Mouse (Mus musculus): ENCODE results near the gene Pknox1.

DNA sequence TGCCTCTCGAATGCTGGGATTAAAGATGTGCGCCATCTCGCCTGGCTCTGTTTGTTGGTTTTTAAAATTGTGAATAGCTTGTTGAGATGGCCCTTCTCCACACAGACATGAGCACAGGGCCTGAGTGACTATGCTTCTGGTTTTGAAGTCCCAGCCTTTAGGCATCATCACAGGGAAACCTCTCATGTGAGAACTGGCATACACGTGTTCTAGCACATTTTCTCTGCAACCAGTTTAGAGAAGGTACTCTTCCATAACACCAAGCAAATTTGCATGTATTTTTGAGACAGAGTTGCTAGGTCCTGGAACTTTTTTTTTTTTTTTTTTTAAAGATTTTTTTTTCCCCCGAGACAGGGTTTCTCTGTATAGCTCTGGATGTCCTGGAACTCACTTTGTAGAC is 92.1 kb downstream of the Pknox1 start:
- TF ChIP-seq CTCF (IDR thresholded peaks at IDR 0.05) (no peak), EP300 (IDR thresholded peaks at IDR 0.05) (no peak)

All from lung, postnatal 0 days (tissue).